Mouse (Mus musculus) megakaryocyte, embryonic 14.5 days (primary cell): ENCODE results near the gene Zfp444.

Experiments
- FLI1 ChIP-seq: IDR thresholded peaks from 2 replicates; pipeline ENCODE4 v1.6.1; 2012; ENCODE audit warnings: low read length, inconsistent platforms, mixed read lengths
- GATA1 ChIP-seq: IDR thresholded peaks from 3 replicates; pipeline ENCODE4 v1.6.1; 2012; ENCODE audit warnings: mixed read lengths, low read length, inconsistent platforms, borderline replicate concordance

DNA sequence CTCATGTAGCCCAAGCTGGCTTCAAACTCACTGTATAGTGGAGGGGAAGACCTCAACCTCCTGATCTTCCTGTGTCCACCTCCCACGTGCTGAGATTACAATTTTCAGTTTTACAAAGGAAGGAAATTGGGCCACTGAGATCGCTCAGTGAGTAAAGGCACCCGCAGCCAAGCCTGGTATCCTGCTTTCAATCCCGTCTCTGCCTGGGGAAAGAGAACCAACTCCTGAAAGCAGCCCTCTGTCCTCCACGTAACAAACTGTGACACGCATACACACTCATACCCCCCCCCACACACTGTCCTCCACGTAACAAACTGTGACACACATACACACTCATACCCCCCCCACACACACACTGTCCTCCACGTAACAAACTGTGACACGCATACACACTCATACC is 1.6 kb upstream of the Zfp444 start:
- TF ChIP-seq GATA1 (no peak), FLI1 (no peak)
